ENCODE assay signal across 13 mouse cellular contexts in genomic region chr3:79907223-79907622, GRCm38 (mm10). TPM values are rescaled to one million over a fixed set of nuclear protein-coding genes. Genes with fewer than 3 reads are reported as not detected.
DNase-seq lines count a peak whose midpoint lies in the region; ATAC-seq and TF ChIP-seq lines count a peak whose summit lies in the region.
"Had no signal": no experiment of that assay in that cellular context is flagged by ENCODE, and none has a peak within 500 bp of the region (broad histone marks: within the 10 kb centered on the region; RNA-seq: fewer than 3 reads in every experiment).

No protein-coding gene starts in this region.

- TF ChIP-seq CTCF in gastrocnemius, adult 2 months (IDR thresholded peaks at IDR 0.05), result no peak
- no peak for TF ChIP-seq CTCF in stomach, postnatal 0 days (IDR thresholded peaks at IDR 0.05; ENCODE audit: low read depth)

- peak overlapping the region; percentile 25; the same call in 1 of the 2 replicates for H3K4me3 ChIP-seq in gastrocnemius, adult 2 months
- H3K4me3 ChIP-seq in stomach, postnatal 0 days (ENCODE audit: low read depth, low read length), result no peak overlapping the region
- H3K4me3 ChIP-seq: hindbrain, embryonic 10.5 days had no signal

- no peak overlapping the region for H3K9ac ChIP-seq in stomach, postnatal 0 days (ENCODE audit: low read length)

- no peaks in the 10 kb centered on the region for H3K27me3 ChIP-seq in stomach, postnatal 0 days (ENCODE audit: control insufficient read depth, insufficient read depth, low read length)

- no peaks in the 10 kb centered on the region for H3K4me1 ChIP-seq in stomach, postnatal 0 days (replicated peaks; ENCODE audit: control insufficient read depth, insufficient read depth)

- 48% methylated on average over 7 of the region's 7 CpGs for WGBS in stomach, postnatal 0 days

- TF ChIP-seq EP300 in stomach, postnatal 0 days (optimal IDR thresholded peaks at IDR 0.05), result no peak

- no peak overlapping the region for H3K4me2 ChIP-seq in stomach, postnatal 0 days (replicated peaks; ENCODE audit: low read depth)
- H3K4me2 ChIP-seq: midbrain, embryonic 11.5 days had no signal

- H3K9me3 ChIP-seq in stomach, postnatal 0 days (ENCODE audit: control insufficient read depth, low read length), result no peaks in the 10 kb centered on the region
- H3K9me3 ChIP-seq: hindbrain, embryonic 10.5 days had no signal

- intact Hi-C loops in gastrocnemius, adult 2 months (cut with DNase I), result no loop called here

- H3K36me3 ChIP-seq in stomach, postnatal 0 days (ENCODE audit: control insufficient read depth, insufficient read depth, low read length), result no peaks in the 10 kb centered on the region
- H3K36me3 ChIP-seq: hindbrain, embryonic 10.5 days had no signal

- ATAC-seq in common myeloid progenitor, adult 5-6 weeks (replicated peaks; ENCODE audit: low read depth, poor library complexity, severe bottlenecking), result peak; percentile 84
- ATAC-seq in stomach, postnatal 0 days (ENCODE audit: low FRiP score, low TSS enrichment), result no peak
- no peak for ATAC-seq in monocyte, adult 5-6 weeks (replicated peaks; ENCODE audit: insufficient number of reproducible peaks, low FRiP score, low TSS enrichment, poor library complexity, severe bottlenecking)
- ATAC-seq: forebrain, embryonic 14.5 days had no signal

- H3K27ac ChIP-seq in gastrocnemius, adult 2 months, result peak overlapping the region; percentile 74
- H3K27ac ChIP-seq in stomach, postnatal 0 days (replicated peaks), result no peak overlapping the region
- H3K27ac ChIP-seq: hindbrain, embryonic 10.5 days had no signal

- no peak for DNase-seq in gastrocnemius, adult 2 months
- no peak for DNase-seq in gastrocnemius, adult 8-10 months (ENCODE audit: low spot score in 2 of 2)
- DNase-seq in kidney, postnatal 14 days, result peak; percentile 37
- DNase-seq in lung, postnatal 14 days, result peak; percentile 55
- DNase-seq in right cerebral cortex, postnatal 14 days, result no peak
- no peak for DNase-seq in stomach, postnatal 0 days (ENCODE audit: low spot score)
- DNase-seq: cerebellum, adult 2 months; layer of hippocampus, adult 9-11 months had no signal

RNA-seq across cellular contexts. Expression of gene Fam198b, which starts 22.9 kb away (rescaled TPM):
- 1 to 10 TPM; 5.7 to 7.1 TPM for total RNA-seq in gastrocnemius, adult 2 months (2021)
- 1 to 10 TPM; 3.9 to 8.0 (median 6.7) TPM for total RNA-seq in gastrocnemius, adult 8-10 months (2022)
- total RNA-seq in common myeloid progenitor, adult 5-6 weeks (2017), result 0.55 TPM in 1 of 2 replicates, not detected in the other
- 7.9 and 8.6 TPM in 2 replicates for polyA plus RNA-seq in stomach, postnatal 0 days (2015; fragmentation: Nextera tagmentation; extraction: Ambion mirVana)
- total RNA-seq in monocyte, adult 5-6 weeks (2017), result not detected in 3 replicates

RNA-seq across cellular contexts. Expression of gene Tmem144, which starts 54.6 kb away (rescaled TPM):
- total RNA-seq in gastrocnemius, adult 2 months (2021), result 1 to 10 TPM in 1 of 2 experiments, under 1 TPM in 1; 0.74 to 2.7 TPM
- total RNA-seq in gastrocnemius, adult 8-10 months (2022), result 1 to 10 TPM in 3 of 4 experiments, under 1 TPM in 1; 0.97 to 1.8 (median 1.4) TPM
- total RNA-seq in common myeloid progenitor, adult 5-6 weeks (2017), result 1.1 and 7.4 TPM in 2 replicates
- polyA plus RNA-seq in stomach, postnatal 0 days (2015; fragmentation: Nextera tagmentation; extraction: Ambion mirVana), result 1.7 and 2.2 TPM in 2 replicates
- 0.29 TPM in 1 of 3 replicates, not detected in the others for total RNA-seq in monocyte, adult 5-6 weeks (2017)

Comparison
In these comparisons a context has a peak if more than half of its experiments do, and no peak if none do; other contexts are left out.
1. DNase-seq: peak in kidney, postnatal 14 days (single experiment) and lung, postnatal 14 days (single experiment); none in gastrocnemius, adult 2 months (single experiment), gastrocnemius, adult 8-10 months (0 of 2), right cerebral cortex, postnatal 14 days (single experiment) and stomach, postnatal 0 days (single experiment).